Mouse (Mus musculus): ENCODE measurements around the gene Spdl1. TPM values are rescaled to one million over a fixed set of nuclear protein-coding genes. Genes with fewer than 3 reads are reported as not detected.

Spdl1 gene
- polyA plus RNA-seq, 1 experiment from 2014 or later, result 19.8 TPM

GRCm38 (mm10) chr11:34784864-34785263 is 48.6 kb downstream of the Spdl1 start:
- H3K36me3 ChIP-seq (ENCODE audit: control insufficient read depth, insufficient read depth, low read length), result no peaks in the 10 kb centered on the region
- H3K4me2 ChIP-seq, result no peak overlapping the region
- no peaks in the 10 kb centered on the region for H3K27me3 ChIP-seq (ENCODE audit: control insufficient read depth, insufficient read depth, low read length)
- no peak overlapping the region for H3K27ac ChIP-seq (ENCODE audit: low read depth, low read length)
- no peak overlapping the region for H3K4me3 ChIP-seq (ENCODE audit: low read depth, low read length)
- ATAC-seq (replicated peaks; ENCODE audit: insufficient number of reproducible peaks, low FRiP score, low TSS enrichment), result no peak
- H3K9ac ChIP-seq (ENCODE audit: low read depth, low read length), result no peak overlapping the region
- no peaks in the 10 kb centered on the region for H3K4me1 ChIP-seq (ENCODE audit: control insufficient read depth, insufficient read depth, low read length)
- no peaks in the 10 kb centered on the region for H3K9me3 ChIP-seq (replicated peaks; ENCODE audit: control insufficient read depth, low read length)

- Histone ChIP-seq H3K4me1 (ENCODE audit: control insufficient read depth, insufficient read depth, low read length) (no peaks in the 10 kb centered on the region), H3K27me3 (ENCODE audit: control insufficient read depth, insufficient read depth, low read length) (no peaks in the 10 kb centered on the region), H3K9ac (ENCODE audit: low read depth, low read length) (no peak within 1 kb of the TSS), H3K4me2 (no peak within 1 kb of the TSS), H3K36me3 (ENCODE audit: control insufficient read depth, insufficient read depth, low read length) (no peaks in the 10 kb centered on the region), H3K4me3 (ENCODE audit: low read depth, low read length) (no peak within 1 kb of the TSS), H3K27ac (ENCODE audit: low read depth, low read length) (no peak within 1 kb of the TSS), H3K9me3 (replicated peaks; ENCODE audit: control insufficient read depth, low read length) (no peaks in the 10 kb centered on the region)
- WGBS (ENCODE audit: insufficient replicate concordance), result 72% methylated on average over 12 of the region's 12 CpGs
- ATAC-seq (replicated peaks; ENCODE audit: insufficient number of reproducible peaks, low FRiP score, low TSS enrichment), result no peak
Observed at GRCm38 (mm10) chr11:34783587-34784043, 49.8 kb downstream of the Spdl1 start, which contains the start of gene Dock2. Dock2 (minus strand) TSS chr11:34783892.

- H3K36me3 ChIP-seq (ENCODE audit: control insufficient read depth, insufficient read depth, low read length), result no peaks in the 10 kb centered on the region
- H3K27me3 ChIP-seq (ENCODE audit: control insufficient read depth, insufficient read depth, low read length), result no peaks in the 10 kb centered on the region
- H3K9ac ChIP-seq (ENCODE audit: low read depth, low read length), result no peak overlapping the region
- no peak for ATAC-seq (replicated peaks; ENCODE audit: insufficient number of reproducible peaks, low FRiP score, low TSS enrichment)
- no peaks in the 10 kb centered on the region for H3K9me3 ChIP-seq (replicated peaks; ENCODE audit: control insufficient read depth, low read length)
- no peak overlapping the region for H3K4me3 ChIP-seq (ENCODE audit: low read depth, low read length)
- H3K27ac ChIP-seq (ENCODE audit: low read depth, low read length), result no peak overlapping the region
- no peak overlapping the region for H3K4me2 ChIP-seq
- WGBS (ENCODE audit: insufficient replicate concordance), result 74% methylated on average over 8 of the region's 8 CpGs
- no peaks in the 10 kb centered on the region for H3K4me1 ChIP-seq (ENCODE audit: control insufficient read depth, insufficient read depth, low read length)
Observed at GRCm38 (mm10) chr11:34782516-34783430, 50.7 kb downstream of the Spdl1 start.

GRCm38 (mm10) chr11:34780786-34781185 is 52.7 kb downstream of the Spdl1 start:
- WGBS (ENCODE audit: insufficient replicate concordance), result 88% methylated on average over 2 of the region's 2 CpGs

GRCm38 (mm10) chr11:34779966-34780365 is 53.5 kb downstream of the Spdl1 start:
- Histone ChIP-seq H3K27me3 (ENCODE audit: control insufficient read depth, insufficient read depth, low read length) (no peaks in the 10 kb centered on the region), H3K9ac (ENCODE audit: low read depth, low read length) (no peak overlapping the region), H3K4me2 (no peak overlapping the region), H3K9me3 (replicated peaks; ENCODE audit: control insufficient read depth, low read length) (no peaks in the 10 kb centered on the region), H3K4me1 (ENCODE audit: control insufficient read depth, insufficient read depth, low read length) (no peaks in the 10 kb centered on the region), H3K27ac (ENCODE audit: low read depth, low read length) (no peak overlapping the region), H3K4me3 (ENCODE audit: low read depth, low read length) (no peak overlapping the region), H3K36me3 (ENCODE audit: control insufficient read depth, insufficient read depth, low read length) (no peaks in the 10 kb centered on the region)
- no peak for ATAC-seq (replicated peaks; ENCODE audit: insufficient number of reproducible peaks, low FRiP score, low TSS enrichment)
- 83% methylated on average over 4 of the region's 4 CpGs for WGBS (ENCODE audit: insufficient replicate concordance)

More at GRCm38 (mm10) chr11:34780786-34781185, 52.7 kb downstream of the Spdl1 start:
- Histone ChIP-seq H3K27me3 (ENCODE audit: control insufficient read depth, insufficient read depth, low read length) (no peaks in the 10 kb centered on the region), H3K9me3 (replicated peaks; ENCODE audit: control insufficient read depth, low read length) (no peaks in the 10 kb centered on the region), H3K4me2 (no peak overlapping the region), H3K36me3 (ENCODE audit: control insufficient read depth, insufficient read depth, low read length) (no peaks in the 10 kb centered on the region), H3K4me1 (ENCODE audit: control insufficient read depth, insufficient read depth, low read length) (no peaks in the 10 kb centered on the region), H3K4me3 (ENCODE audit: low read depth, low read length) (no peak overlapping the region), H3K9ac (ENCODE audit: low read depth, low read length) (no peak overlapping the region), H3K27ac (ENCODE audit: low read depth, low read length) (no peak overlapping the region)
- ATAC-seq (replicated peaks; ENCODE audit: insufficient number of reproducible peaks, low FRiP score, low TSS enrichment), result no peak

- H3K4me3 ChIP-seq (ENCODE audit: low read depth, low read length), result no peak overlapping the region
- H3K4me2 ChIP-seq, result no peak overlapping the region
- no peaks in the 10 kb centered on the region for H3K36me3 ChIP-seq (ENCODE audit: control insufficient read depth, insufficient read depth, low read length)
- no peaks in the 10 kb centered on the region for H3K27me3 ChIP-seq (ENCODE audit: control insufficient read depth, insufficient read depth, low read length)
- no peak for ATAC-seq (replicated peaks; ENCODE audit: insufficient number of reproducible peaks, low FRiP score, low TSS enrichment)
- H3K9ac ChIP-seq (ENCODE audit: low read depth, low read length), result no peak overlapping the region
- no peaks in the 10 kb centered on the region for H3K9me3 ChIP-seq (replicated peaks; ENCODE audit: control insufficient read depth, low read length)
- H3K4me1 ChIP-seq (ENCODE audit: control insufficient read depth, insufficient read depth, low read length), result no peaks in the 10 kb centered on the region
- 71% methylated on average over 3 of the region's 3 CpGs for WGBS (ENCODE audit: insufficient replicate concordance)
- H3K27ac ChIP-seq (ENCODE audit: low read depth, low read length), result no peak overlapping the region
Observed at GRCm38 (mm10) chr11:34778351-34778750, 55.1 kb downstream of the Spdl1 start.

- no peak for ATAC-seq (replicated peaks; ENCODE audit: insufficient number of reproducible peaks, low FRiP score, low TSS enrichment)
- H3K4me3 ChIP-seq (ENCODE audit: low read depth, low read length), result no peak overlapping the region
- WGBS (ENCODE audit: insufficient replicate concordance), result 84% methylated on average over 4 of the region's 4 CpGs
Observed at GRCm38 (mm10) chr11:34777529-34777928, 55.9 kb downstream of the Spdl1 start.

GRCm38 (mm10) chr11:34776054-34776453 is 57.4 kb downstream of the Spdl1 start:
- Histone ChIP-seq H3K27me3 (ENCODE audit: control insufficient read depth, insufficient read depth, low read length) (no peaks in the 10 kb centered on the region), H3K36me3 (ENCODE audit: control insufficient read depth, insufficient read depth, low read length) (no peaks in the 10 kb centered on the region), H3K9ac (ENCODE audit: low read depth, low read length) (no peak overlapping the region), H3K27ac (ENCODE audit: low read depth, low read length) (no peak overlapping the region), H3K4me2 (no peak overlapping the region), H3K9me3 (replicated peaks; ENCODE audit: control insufficient read depth, low read length) (no peaks in the 10 kb centered on the region), H3K4me1 (ENCODE audit: control insufficient read depth, insufficient read depth, low read length) (no peaks in the 10 kb centered on the region), H3K4me3 (ENCODE audit: low read depth, low read length) (no peak overlapping the region)
- ATAC-seq (replicated peaks; ENCODE audit: insufficient number of reproducible peaks, low FRiP score, low TSS enrichment), result no peak
- WGBS (ENCODE audit: insufficient replicate concordance), result 57% methylated on average over 2 of the region's 2 CpGs

More at GRCm38 (mm10) chr11:34777529-34777928, 55.9 kb downstream of the Spdl1 start:
- no peaks in the 10 kb centered on the region for H3K9me3 ChIP-seq (replicated peaks; ENCODE audit: control insufficient read depth, low read length)
- no peaks in the 10 kb centered on the region for H3K4me1 ChIP-seq (ENCODE audit: control insufficient read depth, insufficient read depth, low read length)
- H3K27me3 ChIP-seq (ENCODE audit: control insufficient read depth, insufficient read depth, low read length), result no peaks in the 10 kb centered on the region
- H3K4me2 ChIP-seq, result no peak overlapping the region
- no peak overlapping the region for H3K9ac ChIP-seq (ENCODE audit: low read depth, low read length)
- no peaks in the 10 kb centered on the region for H3K36me3 ChIP-seq (ENCODE audit: control insufficient read depth, insufficient read depth, low read length)
- no peak overlapping the region for H3K27ac ChIP-seq (ENCODE audit: low read depth, low read length)

GRCm38 (mm10) chr11:34774636-34775035 is 58.8 kb downstream of the Spdl1 start:
- Histone ChIP-seq H3K9ac (ENCODE audit: low read depth, low read length) (no peak overlapping the region), H3K27ac (ENCODE audit: low read depth, low read length) (no peak overlapping the region), H3K4me2 (no peak overlapping the region), H3K9me3 (replicated peaks; ENCODE audit: control insufficient read depth, low read length) (no peaks in the 10 kb centered on the region), H3K36me3 (ENCODE audit: control insufficient read depth, insufficient read depth, low read length) (no peaks in the 10 kb centered on the region), H3K4me1 (ENCODE audit: control insufficient read depth, insufficient read depth, low read length) (no peaks in the 10 kb centered on the region), H3K27me3 (ENCODE audit: control insufficient read depth, insufficient read depth, low read length) (no peaks in the 10 kb centered on the region), H3K4me3 (ENCODE audit: low read depth, low read length) (no peak overlapping the region)
- 67% methylated on average over 2 of the region's 2 CpGs for WGBS (ENCODE audit: insufficient replicate concordance)
- no peak for ATAC-seq (replicated peaks; ENCODE audit: insufficient number of reproducible peaks, low FRiP score, low TSS enrichment)
